Comparison of ENCODE assay signal across 13 mouse cellular contexts in genomic region chr10:33945390-33945789, GRCm38 (mm10). TPM values are rescaled to one million over a fixed set of nuclear protein-coding genes. Genes with fewer than 3 reads are reported as not detected.
"Had no signal": no experiment of that assay in that cellular context is flagged by ENCODE, and none has a peak within 500 bp of the region (broad histone marks: within the 10 kb centered on the region; RNA-seq: fewer than 3 reads in every experiment).

No protein-coding gene starts in this region.

- DNase-seq: left cerebral cortex, postnatal 4 days; lung, embryonic 14.5 days; thymus, adult 18-20 months had no signal

- H3K9me3 ChIP-seq: intestine, embryonic 15.5 days; limb, embryonic 12.5 days; limb, embryonic 15.5 days; liver, embryonic 15.5 days; midbrain, embryonic 12.5 days; midbrain, embryonic 15.5 days; neural tube, embryonic 13.5 days had no signal

- H3K4me2 ChIP-seq: intestine, embryonic 15.5 days; limb, embryonic 12.5 days; limb, embryonic 15.5 days; liver, embryonic 15.5 days; lung, embryonic 14.5 days; midbrain, embryonic 12.5 days; midbrain, embryonic 15.5 days; neural tube, embryonic 13.5 days had no signal

- ATAC-seq: hindbrain, embryonic 16.5 days; intestine, embryonic 15.5 days; lung, postnatal 0 days; midbrain, embryonic 15.5 days had no signal

- H3K27me3 ChIP-seq: intestine, embryonic 15.5 days; limb, embryonic 12.5 days; limb, embryonic 15.5 days; liver, embryonic 15.5 days; midbrain, embryonic 12.5 days; midbrain, embryonic 15.5 days; neural tube, embryonic 13.5 days had no signal

- H3K36me3 ChIP-seq: midbrain, embryonic 15.5 days had no signal

- H3K27ac ChIP-seq: intestine, embryonic 15.5 days; limb, embryonic 12.5 days; limb, embryonic 15.5 days; liver, embryonic 15.5 days; macrophage; midbrain, embryonic 12.5 days; midbrain, embryonic 15.5 days; neural tube, embryonic 13.5 days had no signal

- H3K4me1 ChIP-seq: intestine, embryonic 15.5 days had no signal

- H3K9ac ChIP-seq: intestine, embryonic 15.5 days; limb, embryonic 12.5 days; limb, embryonic 15.5 days; liver, embryonic 15.5 days; lung, embryonic 14.5 days; midbrain, embryonic 12.5 days; midbrain, embryonic 15.5 days; neural tube, embryonic 13.5 days had no signal

- H3K4me3 ChIP-seq: intestine, embryonic 15.5 days; limb, embryonic 12.5 days; limb, embryonic 15.5 days; liver, embryonic 15.5 days; midbrain, embryonic 12.5 days; midbrain, embryonic 15.5 days; neural tube, embryonic 13.5 days had no signal

RNA-seq across cellular contexts. Expression of gene Rsph4a, which starts 40.5 kb away (rescaled TPM):
- polyA plus RNA-seq: intestine, embryonic 15.5 days; limb, embryonic 12.5 days; limb, embryonic 15.5 days; liver, embryonic 15.5 days; macrophage had no signal
